Mouse (Mus musculus): ENCODE results near the gene Ncam1.

DNA sequence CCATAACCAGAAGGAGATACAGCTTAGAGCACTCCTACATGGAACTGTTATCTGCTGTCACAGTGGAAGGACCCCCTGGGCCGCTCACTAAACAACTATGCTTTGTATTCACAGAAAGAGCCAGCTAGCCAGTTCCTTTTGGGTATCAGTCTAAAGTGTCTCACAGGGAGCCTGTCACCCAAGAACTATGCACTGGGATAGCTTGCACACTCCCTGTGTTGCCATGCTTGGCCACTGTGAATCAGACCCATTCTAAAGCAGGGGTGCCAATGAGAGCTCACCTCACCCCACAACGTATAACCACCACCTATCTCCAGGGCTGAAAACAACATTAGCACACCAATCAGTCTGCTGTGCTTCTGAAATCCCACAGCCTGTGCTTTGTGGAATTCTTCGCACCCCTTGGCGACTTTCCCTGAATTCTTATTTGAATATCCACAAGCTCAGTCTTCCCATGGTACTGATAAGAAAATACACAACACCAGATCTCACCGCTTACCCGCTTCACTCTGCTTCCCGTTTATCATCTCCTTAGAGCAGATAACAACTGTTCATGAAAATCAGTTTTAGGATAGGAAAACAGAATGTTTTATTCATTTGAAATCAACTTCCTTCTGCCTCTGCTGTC is 228.6 kb downstream of the Ncam1 start:
- TF ChIP-seq CTCF (IDR thresholded peaks at IDR 0.05) (no peak), POLR2A (IDR thresholded peaks at IDR 0.05; ENCODE audit: insufficient read depth, low read depth, low read length) (no peak)

All from heart, adult 2 months (tissue).